Mouse (Mus musculus): ENCODE results near the gene Ankfn1.

Ankfn1 gene

DNA sequence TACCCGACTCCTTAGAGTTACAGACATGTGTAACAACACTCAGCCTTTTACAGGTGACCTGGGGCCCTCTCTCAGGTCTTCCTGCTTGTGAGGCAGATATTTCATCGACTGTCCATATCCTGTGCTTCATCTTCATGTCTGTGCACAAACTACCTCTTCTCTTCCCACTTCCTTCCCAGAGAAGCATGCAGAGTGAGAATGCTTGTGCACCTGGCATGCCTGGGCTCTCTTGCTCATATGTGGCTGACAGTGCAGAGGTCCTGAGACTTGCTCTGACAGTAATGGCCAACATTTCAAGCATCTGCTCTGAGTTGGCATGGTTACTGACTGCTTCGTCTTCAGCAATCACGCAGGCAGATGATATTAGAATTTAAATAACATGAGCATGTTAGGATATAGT lies 83.8 kb downstream of the Ankfn1 start:
- no peak for DNase-seq (ENCODE audit: inconsistent age in 2 of 2, low spot score in 1 of 2)

DNA sequence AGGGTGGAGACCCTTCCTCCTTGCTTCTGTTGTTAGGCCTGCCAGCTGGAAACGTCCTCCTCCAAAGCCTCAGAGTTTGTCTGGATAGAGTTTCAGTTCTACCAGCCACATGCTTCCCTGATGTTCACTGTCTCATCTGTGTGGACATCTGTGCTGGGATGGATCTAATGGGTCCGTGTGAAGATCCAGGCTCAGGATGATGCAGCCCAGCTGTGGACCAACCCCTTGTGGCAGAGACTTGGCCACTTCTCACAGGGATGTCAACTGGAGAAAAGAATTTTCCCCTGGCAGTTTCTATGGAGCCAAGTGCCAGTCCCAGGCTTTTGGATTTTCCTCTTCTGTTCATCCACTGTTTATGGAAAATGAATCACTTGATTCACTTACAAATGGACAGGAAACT lies 100.5 kb downstream of the Ankfn1 start:
- no peak for DNase-seq (ENCODE audit: inconsistent age in 2 of 2, low spot score in 1 of 2)

DNA sequence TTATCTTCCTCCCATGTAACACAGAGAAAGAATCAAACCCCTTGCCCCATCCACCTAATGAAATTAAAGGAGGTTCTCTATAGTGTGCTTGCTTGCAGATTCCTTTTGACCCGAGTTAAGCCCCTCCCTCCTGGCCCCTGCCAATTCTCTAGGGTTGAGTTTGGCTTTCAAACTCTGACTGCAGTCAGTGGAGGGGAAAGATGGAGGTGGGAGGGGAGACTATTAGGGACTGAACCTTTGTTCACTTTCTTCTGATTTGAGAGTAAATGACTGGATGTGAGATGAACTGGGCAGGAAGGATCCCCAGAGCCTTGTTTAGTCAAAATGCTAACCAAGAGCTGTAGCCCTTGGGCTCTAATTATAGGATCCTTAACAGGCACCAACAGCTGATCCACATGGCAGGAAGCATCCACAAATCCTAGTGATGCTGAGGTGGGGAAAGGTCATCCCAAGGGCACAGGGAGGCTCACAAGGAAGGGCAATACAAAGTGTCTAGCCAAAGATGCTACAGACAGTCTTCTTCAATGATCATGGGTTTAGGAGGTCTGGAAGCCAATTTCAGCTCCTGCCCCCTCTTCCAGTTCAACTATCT lies 103.4 kb downstream of the Ankfn1 start:
- no peak for DNase-seq (ENCODE audit: inconsistent age in 2 of 2, low spot score in 1 of 2)

- DNase-seq (ENCODE audit: inconsistent age in 2 of 2, low spot score in 1 of 2) = no peak
Observed at GRCm38 (mm10) chr11:89672510-89673085, 104.9 kb downstream of the Ankfn1 start.

- DNase-seq (ENCODE audit: inconsistent age in 2 of 2, low spot score in 1 of 2) = no peak
Observed at GRCm38 (mm10) chr11:89665170-89665880, 112.1 kb downstream of the Ankfn1 start.

DNA sequence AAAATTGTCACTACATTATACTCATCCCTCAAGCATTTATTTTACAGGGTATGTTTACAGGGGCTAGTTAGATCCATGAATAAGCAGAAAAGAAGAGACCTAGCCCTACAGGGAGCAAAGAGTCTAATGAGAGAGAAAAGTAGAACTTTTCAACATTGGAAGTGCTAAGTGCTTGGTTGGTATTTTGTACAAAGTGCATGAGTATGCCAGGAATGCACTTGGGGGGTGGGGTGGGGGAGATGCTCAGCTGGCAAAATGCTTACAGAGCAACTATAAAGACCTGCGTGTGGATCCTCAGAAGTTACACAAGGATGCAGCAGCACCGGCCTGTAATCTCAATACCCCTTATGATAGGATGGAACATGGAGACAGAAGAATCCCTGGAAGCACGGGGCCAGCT lies 118.4 kb downstream of the Ankfn1 start:
- no peak for DNase-seq (ENCODE audit: inconsistent age in 2 of 2, low spot score in 1 of 2)

- DNase-seq (ENCODE audit: inconsistent age in 2 of 2, low spot score in 1 of 2) = no peak
Observed at GRCm38 (mm10) chr11:89656556-89656955, 120.9 kb downstream of the Ankfn1 start.

GRCm38 (mm10) chr11:89635740-89636139 lies 141.7 kb downstream of the Ankfn1 start:
- no peak for DNase-seq (ENCODE audit: inconsistent age in 2 of 2, low spot score in 1 of 2)

DNA sequence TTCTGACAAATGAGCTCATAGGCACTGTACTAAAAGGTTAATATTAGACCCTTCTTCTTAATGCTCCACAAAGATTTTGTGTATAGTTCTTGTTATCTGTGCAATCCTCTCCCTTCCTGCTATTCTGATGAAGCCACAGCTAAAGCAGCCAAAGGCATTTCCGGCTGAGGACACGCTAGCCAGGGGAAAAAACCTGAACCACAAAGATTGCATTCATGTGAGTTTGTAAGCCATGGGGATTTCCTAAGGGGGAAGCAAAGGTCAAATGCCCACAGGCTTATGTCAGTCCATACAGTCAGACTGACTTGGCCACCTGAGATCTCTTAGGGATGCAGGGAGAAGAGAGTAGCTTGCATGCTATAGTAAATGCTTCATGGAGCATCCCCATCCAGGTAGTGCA lies 146.1 kb downstream of the Ankfn1 start:
- DNase-seq (ENCODE audit: inconsistent age in 2 of 2, low spot score in 1 of 2) = no peak

DNA sequence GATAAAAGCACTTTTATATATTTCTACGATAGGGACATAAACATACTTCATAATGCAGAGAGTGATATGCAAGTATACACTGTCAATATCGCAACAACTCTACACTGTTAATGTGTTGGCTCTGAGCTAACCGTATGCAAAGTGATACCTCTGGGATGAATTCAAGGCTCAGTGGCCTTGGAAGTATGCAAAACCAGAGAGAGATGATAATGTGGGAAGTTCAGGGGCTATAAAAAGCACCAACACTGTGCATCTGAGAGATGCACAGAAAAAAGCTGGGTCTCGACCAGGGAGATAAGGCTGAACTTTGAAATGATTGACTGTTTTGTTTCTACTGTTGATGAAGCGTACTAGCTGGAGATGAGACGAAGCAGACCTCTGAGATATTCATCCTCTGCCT lies 148.9 kb downstream of the Ankfn1 start:
- no peak for DNase-seq (ENCODE audit: inconsistent age in 2 of 2, low spot score in 1 of 2)

DNA sequence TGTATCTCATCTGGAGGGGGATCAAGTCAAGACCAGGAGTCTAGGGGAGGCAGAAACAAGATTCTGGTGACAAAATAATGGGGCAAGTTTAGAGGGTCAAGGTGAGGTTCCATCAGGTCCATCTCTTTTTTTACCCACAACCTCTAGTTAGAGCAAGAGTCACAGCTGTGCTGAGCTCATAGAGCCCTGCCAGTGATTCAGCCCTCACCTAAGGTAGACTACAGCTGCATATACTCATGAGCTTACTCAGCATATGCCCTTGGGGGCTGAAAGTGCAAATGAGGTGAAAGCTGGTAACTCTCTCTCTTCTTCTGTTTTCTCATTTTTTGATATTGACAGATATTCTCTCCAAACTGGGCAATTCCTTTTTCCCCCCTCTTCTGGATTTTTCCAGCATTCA lies 150.2 kb downstream of the Ankfn1 start:
- DNase-seq (ENCODE audit: inconsistent age in 2 of 2, low spot score in 1 of 2) = peak; percentile 20 to 58

GRCm38 (mm10) chr11:89623698-89624445 lies 153.6 kb downstream of the Ankfn1 start:
- no peak for DNase-seq (ENCODE audit: inconsistent age in 2 of 2, low spot score in 1 of 2)

DNA sequence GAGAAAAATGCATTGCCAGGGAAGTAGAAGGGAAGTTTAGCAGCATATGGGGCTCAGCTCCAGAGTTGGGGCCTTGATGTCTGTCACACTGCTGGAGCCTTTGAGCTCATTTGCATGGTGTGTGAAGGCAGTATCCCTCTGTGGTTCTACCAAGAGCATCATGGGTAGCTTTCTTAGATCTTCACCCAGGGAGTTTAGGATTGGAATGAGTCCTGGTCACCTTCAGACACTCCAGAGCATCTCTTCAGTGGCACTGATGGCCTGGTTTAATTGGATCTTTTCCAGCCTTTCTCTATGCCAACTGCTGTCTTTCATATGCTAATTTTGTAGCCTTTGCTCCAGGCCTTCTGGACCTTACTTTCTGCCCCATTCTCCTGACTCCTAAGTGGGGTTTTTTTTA lies 157.5 kb downstream of the Ankfn1 start:
- no peak for DNase-seq (ENCODE audit: inconsistent age in 2 of 2, low spot score in 1 of 2)

GRCm38 (mm10) chr11:89615806-89616205 lies 161.6 kb downstream of the Ankfn1 start:
- no peak for DNase-seq (ENCODE audit: inconsistent age in 2 of 2, low spot score in 1 of 2)

GRCm38 (mm10) chr11:89611596-89611995 lies 165.9 kb downstream of the Ankfn1 start:
- DNase-seq (ENCODE audit: inconsistent age in 2 of 2, low spot score in 1 of 2) = no peak

- DNase-seq (ENCODE audit: inconsistent age in 2 of 2, low spot score in 1 of 2) = peak in 1 of 2 experiments; percentile 53
Observed at GRCm38 (mm10) chr11:89608071-89608470, 169.4 kb downstream of the Ankfn1 start.

DNA sequence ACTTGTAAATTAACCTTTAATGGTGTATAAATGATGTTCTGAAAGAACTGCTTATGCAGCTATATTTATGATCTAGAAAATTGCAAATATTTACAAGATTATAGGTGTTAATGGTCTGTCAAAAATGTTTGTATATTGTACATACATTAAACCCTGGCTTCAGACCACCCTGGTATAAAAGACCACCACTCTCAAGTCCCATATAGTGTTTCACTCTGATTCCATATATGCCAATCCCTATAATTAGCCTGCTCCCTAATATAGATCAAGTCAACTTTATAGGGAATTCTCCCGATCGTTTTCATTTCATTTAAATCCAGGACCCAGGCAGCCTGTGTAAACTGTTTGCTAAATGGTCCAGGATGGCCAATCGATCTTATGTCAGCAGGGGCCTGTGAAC lies 170.2 kb downstream of the Ankfn1 start:
- DNase-seq (ENCODE audit: inconsistent age in 2 of 2, low spot score in 1 of 2) = no peak

DNA sequence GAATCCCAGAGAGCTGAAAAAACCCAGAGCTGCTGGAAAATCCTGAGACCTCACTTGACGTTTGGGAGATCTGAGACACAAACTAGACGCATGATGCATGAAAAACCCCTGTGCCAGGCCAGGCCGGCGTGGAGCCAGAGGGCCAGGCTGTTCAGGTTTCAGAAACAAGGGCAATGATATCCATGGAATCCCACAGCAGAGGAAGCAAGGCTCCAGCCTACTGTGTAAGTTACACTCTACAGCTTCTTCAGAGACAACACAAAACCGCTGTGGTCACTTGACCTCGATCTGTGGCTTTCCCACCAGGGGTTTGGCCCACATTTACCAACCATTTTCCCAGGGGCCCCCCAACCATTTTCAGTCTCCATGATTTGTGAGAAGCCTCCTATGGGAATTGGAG lies 171.1 kb downstream of the Ankfn1 start:
- no peak for DNase-seq (ENCODE audit: inconsistent age in 2 of 2, low spot score in 1 of 2)

- DNase-seq (ENCODE audit: inconsistent age in 2 of 2, low spot score in 1 of 2) = no peak
Observed at GRCm38 (mm10) chr11:89602966-89603365, 174.5 kb downstream of the Ankfn1 start.

DNA sequence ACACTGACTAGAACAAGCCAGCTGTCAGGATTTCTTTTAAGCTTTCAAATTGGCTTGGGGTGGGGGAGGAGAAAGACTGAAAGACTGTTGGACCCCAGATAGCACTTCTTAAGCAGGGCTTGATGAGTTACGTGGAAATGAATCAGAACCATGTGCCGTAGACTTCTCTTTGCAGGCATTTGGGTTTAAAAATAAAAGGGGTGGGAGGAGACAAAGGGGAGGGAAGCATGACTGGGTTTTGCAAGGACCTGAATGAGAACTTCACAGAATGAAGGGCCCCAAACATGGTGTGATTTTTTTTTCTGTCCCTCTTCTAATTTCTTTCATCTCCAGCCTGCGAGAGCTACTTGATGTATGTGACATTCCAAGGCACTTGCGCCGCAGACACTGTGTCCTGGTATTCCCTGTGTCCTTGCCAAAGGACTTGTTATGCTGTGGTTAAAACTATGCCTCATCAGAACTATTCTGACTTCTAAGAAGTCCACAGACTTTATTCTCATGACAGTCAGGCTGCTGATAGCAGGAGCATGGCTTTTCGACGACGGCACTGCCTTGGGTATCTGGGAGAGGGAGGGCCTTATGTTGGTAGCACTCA lies 176.4 kb downstream of the Ankfn1 start:
- DNase-seq (ENCODE audit: inconsistent age in 2 of 2, low spot score in 1 of 2) = peak; percentile 74 to 83

DNA sequence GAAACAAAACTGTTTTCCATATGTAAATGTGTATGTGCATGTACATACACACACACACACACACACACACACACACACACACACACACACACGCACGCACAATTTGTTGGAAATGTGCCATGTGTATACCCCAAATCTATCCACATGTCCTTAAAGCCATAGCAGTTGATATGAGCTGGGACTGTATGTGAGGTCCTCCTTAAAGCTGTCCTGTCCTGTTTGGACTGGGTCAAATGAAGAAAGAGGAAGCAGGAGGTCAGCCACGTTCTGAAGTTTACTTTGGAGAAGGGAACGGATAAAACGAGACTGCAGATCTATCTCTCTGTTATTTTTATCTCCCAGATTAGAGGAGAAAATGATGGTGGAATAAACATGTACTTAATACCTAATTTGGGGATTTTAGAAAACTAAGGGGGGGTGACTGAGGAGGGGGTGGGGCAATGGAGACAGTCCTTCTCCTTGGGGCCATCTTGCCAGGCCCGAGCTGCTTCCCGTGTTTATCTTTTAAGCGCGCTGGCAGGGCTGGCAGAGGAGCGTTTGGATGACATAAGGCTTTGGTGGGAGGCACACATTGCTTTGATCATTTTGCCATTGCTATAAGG lies 187.1 kb downstream of the Ankfn1 start:
- DNase-seq (ENCODE audit: inconsistent age in 2 of 2, low spot score in 1 of 2) = no peak

Data from adrenal gland, adult (tissue).